Mouse (Mus musculus) right cerebral cortex, postnatal 25 days (tissue): ENCODE data around the gene Prelid3b.
A peak's percentile ranks its signal among the peaks of the same experiment; 100 is the strongest.

Experiments
- DNase-seq: peaks from one replicate; pipeline ENCODE4 v3.0.0; 2022

The Prelid3b gene

GRCm38 (mm10) chr2:174424301-174425085, 48.4 kb downstream of the Prelid3b start:
- no peak for DNase-seq

- DNase-seq: no peak
These were observed 51.8 kb downstream of the Prelid3b start for GRCm38 (mm10) chr2:174421107-174421506.

DNA sequence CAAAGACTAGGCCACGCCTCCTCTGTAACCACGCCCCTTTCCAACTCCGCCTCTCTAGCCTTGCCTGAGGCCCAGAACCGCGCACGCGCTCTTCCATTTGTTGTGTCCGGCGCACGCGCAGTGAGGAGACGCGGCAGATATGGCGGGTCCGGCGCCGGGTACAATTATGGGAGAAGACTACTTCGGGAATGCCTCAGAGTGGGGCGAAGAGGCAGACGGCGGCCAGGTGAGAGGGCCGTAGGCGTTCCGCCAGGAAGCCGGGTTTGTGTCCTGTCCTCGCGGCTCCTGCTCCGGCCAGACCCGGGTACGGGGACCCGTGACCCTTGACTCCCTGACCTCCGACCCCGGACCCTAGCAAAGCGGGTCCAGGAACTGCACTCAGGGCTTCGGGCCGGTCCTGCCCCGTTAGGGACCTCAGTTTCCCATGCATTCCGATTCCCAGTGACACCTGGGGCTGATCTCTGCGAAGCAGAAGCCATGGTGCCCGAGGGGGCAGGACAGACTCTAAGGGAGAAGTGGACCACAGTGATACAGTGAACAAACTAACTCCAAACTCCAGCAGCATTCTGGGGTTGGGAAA, 57.1 kb downstream of the Prelid3b start, which contains the start of gene Nelfcd:
Gene Nelfcd (plus strand): TSS at position 74 of the 580 bp plus-strand sequence.
- peak; percentile 90 for DNase-seq
